Mouse (Mus musculus): Measurements from ENCODE around the gene Nt5c3b. TPM values are rescaled to one million over a fixed set of nuclear protein-coding genes. Genes with fewer than 3 reads are reported as not detected.
A peak's percentile ranks its signal among the peaks of the same experiment; 100 is the strongest.

Gene Nt5c3b
- polyA plus RNA-seq, 1 experiment from 2014 or later = 125 TPM

- no peaks in the 10 kb centered on the region for H3K4me1 ChIP-seq
- H3K27ac ChIP-seq = no peak overlapping the region
- H3K4me3 ChIP-seq = no peak overlapping the region
- WGBS = 94% methylated on average over 5 of the region's 5 CpGs
- no peaks in the 10 kb centered on the region for H3K27me3 ChIP-seq (ENCODE audit: poor library complexity, severe bottlenecking)
- peaks cover 73% of the 10 kb centered on the region for H3K36me3 ChIP-seq (replicated peaks)
- H3K9me3 ChIP-seq = no peaks in the 10 kb centered on the region
- DNase-seq (ENCODE audit: extremely low spot score, low spot score) = no peak
Measured at GRCm38 (mm10) chr11:100457711-100458110, 16.1 kb upstream of the Nt5c3b start.

DNA sequence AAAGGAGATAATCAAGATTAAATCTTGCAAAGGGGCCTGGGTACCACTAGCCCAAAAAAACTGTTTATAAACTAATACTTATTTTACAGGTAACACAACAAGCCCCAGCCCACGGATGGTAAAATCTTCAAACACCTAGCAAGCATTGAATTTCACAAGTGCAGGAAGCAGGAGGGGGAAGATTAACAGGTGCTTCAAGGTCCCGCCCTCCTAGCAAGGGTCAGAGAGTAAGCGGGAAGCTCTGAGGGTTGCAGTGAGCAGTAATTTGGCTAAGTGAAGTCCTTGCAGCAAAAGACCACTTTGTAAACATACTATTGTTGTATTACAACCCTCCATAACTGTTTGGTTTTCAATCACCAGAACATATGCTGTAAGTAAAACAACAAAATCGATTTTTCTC, 15.6 kb upstream of the Nt5c3b start:
- Histone ChIP-seq H3K4me1 (no peaks in the 10 kb centered on the region), H3K27me3 (ENCODE audit: poor library complexity, severe bottlenecking) (no peaks in the 10 kb centered on the region), H3K36me3 (replicated peaks) (peaks cover 70% of the 10 kb centered on the region), H3K27ac (no peak overlapping the region), H3K4me3 (no peak overlapping the region), H3K9me3 (peaks cover 2% of the 10 kb centered on the region; the same call in 1 of the 2 replicates)
- DNase-seq (ENCODE audit: extremely low spot score, low spot score) = no peak
- WGBS = 88% methylated on average over 4 of the region's 4 CpGs

DNA sequence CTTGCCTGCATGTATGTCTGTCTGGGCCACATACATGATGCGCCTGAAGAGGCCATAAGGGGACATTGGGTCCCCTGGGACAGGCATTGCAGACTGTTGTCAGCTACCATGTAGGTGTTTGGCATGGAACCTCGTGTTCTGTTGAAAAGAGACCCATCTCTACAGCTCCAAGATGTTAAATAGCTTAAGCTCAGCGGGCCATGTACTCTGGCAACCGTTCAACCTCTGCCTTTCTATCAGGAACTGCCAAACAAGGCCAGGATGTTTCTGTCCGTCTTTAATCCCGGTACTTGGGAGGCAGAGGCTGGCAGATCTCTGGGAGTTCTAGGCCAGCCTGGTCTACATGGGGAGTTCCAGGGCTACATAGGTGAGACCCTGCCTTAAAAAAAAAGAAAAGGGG, 1.0 kb upstream of the Nt5c3b start:
- 92% methylated on average over 6 of the region's 6 CpGs for WGBS
- H3K4me1 ChIP-seq = peaks cover 24% of the 10 kb centered on the region
- no peaks in the 10 kb centered on the region for H3K27me3 ChIP-seq (ENCODE audit: poor library complexity, severe bottlenecking)
- H3K36me3 ChIP-seq (replicated peaks) = peaks cover 17% of the 10 kb centered on the region
- no peaks in the 10 kb centered on the region for H3K9me3 ChIP-seq
- no peak overlapping the region for H3K27ac ChIP-seq
- no peak for DNase-seq (ENCODE audit: extremely low spot score, low spot score)
- no peak overlapping the region for H3K4me3 ChIP-seq

DNA sequence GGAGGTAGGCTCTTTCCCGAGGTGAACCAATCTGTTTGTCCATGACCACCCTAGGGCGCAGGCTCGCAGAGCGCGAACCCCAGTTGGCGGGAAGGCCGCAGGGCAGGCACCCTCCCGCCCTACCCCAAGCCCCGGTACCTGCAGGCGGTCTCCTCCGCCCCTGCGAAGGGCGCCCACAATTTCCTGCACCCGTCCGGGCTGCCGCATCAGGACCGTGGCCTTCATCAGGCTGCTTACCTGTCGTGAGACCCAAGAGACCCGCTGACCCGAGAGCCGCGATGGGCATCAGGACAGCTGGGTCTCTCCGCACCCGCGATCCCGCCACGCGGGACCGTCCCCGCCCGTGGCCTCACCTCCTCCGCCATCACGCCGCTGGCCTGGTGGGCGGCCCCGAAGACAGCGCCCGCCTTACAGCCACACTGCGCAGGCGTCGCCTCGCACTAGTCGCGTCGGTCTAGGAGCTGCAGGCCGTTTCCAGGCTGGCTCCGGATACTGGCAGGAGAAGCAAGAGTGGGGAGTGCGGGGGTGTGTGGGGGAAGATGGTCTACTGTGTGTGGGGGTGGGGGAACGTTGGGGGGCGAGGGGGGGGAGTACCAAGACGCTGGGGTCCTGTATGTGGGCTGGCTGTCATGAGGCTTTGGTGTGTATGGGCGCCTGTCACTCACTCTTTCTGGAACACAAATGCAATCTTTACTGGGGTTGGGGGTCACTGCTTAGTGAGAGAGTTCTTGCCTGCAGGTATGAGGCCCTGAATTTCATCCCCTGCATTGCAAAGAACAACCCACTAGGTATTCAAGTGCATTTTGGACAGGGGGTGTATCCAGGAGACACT, 701 bp downstream of the Nt5c3b start:
- H3K4me1 ChIP-seq = peaks cover 28% of the 10 kb centered on the region
- H3K27me3 ChIP-seq (ENCODE audit: poor library complexity, severe bottlenecking) = no peaks in the 10 kb centered on the region
- peak; percentile 72 for DNase-seq (ENCODE audit: extremely low spot score, low spot score)
- H3K4me3 ChIP-seq = peak overlapping the region; percentile 70
- peaks cover 34% of the 10 kb centered on the region for H3K36me3 ChIP-seq (replicated peaks)
- H3K9me3 ChIP-seq = no peaks in the 10 kb centered on the region
- peak overlapping the region; percentile 90 for H3K27ac ChIP-seq
- WGBS = 2% methylated on average over 52 of the region's 52 CpGs

DNA sequence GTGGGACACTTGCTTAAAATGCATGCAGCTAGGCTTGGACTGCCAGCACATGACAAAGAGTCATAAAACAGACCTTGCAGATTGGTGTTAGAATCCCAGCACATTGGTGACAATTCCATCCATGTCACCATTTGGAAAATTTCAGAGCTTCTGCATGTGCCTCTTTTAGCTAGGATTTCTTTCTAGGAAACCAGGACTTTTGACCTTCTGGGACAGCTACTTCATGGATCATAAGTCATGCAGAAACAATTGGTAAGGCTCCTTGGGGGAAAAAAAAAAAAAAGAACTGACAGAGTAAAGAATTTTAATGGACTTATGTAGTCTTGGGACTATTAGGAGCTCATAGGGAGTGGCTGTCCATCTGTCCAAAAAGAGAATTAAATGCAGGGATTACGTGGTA, 3.7 kb downstream of the Nt5c3b start:
- peaks cover 35% of the 10 kb centered on the region for H3K4me1 ChIP-seq
- 83% methylated on average over 1 of the region's 1 CpGs for WGBS

GRCm38 (mm10) chr11:100435678-100436246, 5.8 kb downstream of the Nt5c3b start:
- no peak for DNase-seq (ENCODE audit: extremely low spot score, low spot score)
- Histone ChIP-seq H3K9me3 (no peaks in the 10 kb centered on the region), H3K36me3 (replicated peaks) (peaks cover 79% of the 10 kb centered on the region)

More for the DNA sequence above, 3.7 kb downstream of the Nt5c3b start:
- H3K27ac ChIP-seq = no peak overlapping the region
- H3K36me3 ChIP-seq (replicated peaks) = peaks cover 59% of the 10 kb centered on the region
- no peaks in the 10 kb centered on the region for H3K9me3 ChIP-seq
- no peak overlapping the region for H3K4me3 ChIP-seq
- DNase-seq (ENCODE audit: extremely low spot score, low spot score) = no peak
- no peaks in the 10 kb centered on the region for H3K27me3 ChIP-seq (ENCODE audit: poor library complexity, severe bottlenecking)

DNA sequence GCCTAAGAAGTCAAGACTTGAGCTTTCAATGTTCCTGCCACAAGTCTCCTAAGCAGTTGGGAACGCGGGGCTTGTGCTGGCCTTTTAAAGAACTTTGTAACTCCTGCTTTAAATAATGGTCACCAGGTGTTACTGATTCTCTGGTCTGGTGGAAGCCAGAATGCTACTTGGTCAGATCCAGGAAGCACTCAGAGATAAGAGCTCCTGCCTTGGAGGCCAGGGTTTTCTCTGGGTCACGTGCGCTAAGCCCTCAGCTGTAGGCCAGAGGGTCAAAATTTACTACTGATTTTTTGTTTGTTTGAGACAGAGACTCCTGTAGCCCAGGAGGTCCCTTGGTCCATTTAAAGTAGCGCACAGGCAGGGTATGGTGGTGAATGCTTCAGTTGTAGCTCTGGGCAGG, 9.6 kb downstream of the Nt5c3b start:
- 93% methylated on average over 5 of the region's 5 CpGs for WGBS
- Histone ChIP-seq H3K27me3 (ENCODE audit: poor library complexity, severe bottlenecking) (no peaks in the 10 kb centered on the region), H3K4me1 (peaks cover 11% of the 10 kb centered on the region), H3K27ac (no peak overlapping the region), H3K9me3 (no peaks in the 10 kb centered on the region), H3K36me3 (replicated peaks) (peaks cover 80% of the 10 kb centered on the region), H3K4me3 (no peak overlapping the region)
- DNase-seq (ENCODE audit: extremely low spot score, low spot score) = no peak

More at GRCm38 (mm10) chr11:100435678-100436246, 5.8 kb downstream of the Nt5c3b start:
- no peak overlapping the region for H3K27ac ChIP-seq
- WGBS = 74% methylated on average over 9 of the region's 9 CpGs
- H3K4me3 ChIP-seq = no peak overlapping the region
- H3K27me3 ChIP-seq (ENCODE audit: poor library complexity, severe bottlenecking) = no peaks in the 10 kb centered on the region
- H3K4me1 ChIP-seq = peaks cover 24% of the 10 kb centered on the region

DNA sequence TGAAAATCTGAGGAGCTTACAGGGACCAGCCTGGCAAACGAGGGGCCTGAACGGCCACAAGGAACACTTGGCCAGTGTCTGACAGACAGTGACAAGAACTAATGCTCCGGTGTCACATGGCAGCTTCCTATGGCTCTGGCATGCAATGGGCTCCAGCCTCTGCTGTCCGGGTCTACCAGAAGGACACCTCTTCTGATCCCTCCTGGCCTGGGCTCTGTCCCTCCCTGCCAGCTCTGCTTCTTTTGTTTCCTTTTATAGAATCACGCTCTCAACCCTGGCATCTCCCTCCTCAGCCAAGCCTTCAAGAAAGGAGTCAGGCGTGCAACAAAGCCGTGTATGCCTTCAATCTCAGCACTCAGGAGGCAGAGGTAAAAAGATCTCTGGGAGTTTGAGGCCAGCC, 11.6 kb downstream of the Nt5c3b start:
- WGBS = 94% methylated on average over 7 of the region's 7 CpGs
- no peak overlapping the region for H3K4me3 ChIP-seq
- no peak for DNase-seq (ENCODE audit: extremely low spot score, low spot score)
- 0 out of 2 replicates have a peak, but pooled peaks cover 10% of the 10 kb centered on the region for H3K4me1 ChIP-seq
- no peaks in the 10 kb centered on the region for H3K9me3 ChIP-seq
- H3K27ac ChIP-seq = no peak overlapping the region
- no peaks in the 10 kb centered on the region for H3K27me3 ChIP-seq (ENCODE audit: poor library complexity, severe bottlenecking)
- H3K36me3 ChIP-seq (replicated peaks) = peaks cover 71% of the 10 kb centered on the region

DNA sequence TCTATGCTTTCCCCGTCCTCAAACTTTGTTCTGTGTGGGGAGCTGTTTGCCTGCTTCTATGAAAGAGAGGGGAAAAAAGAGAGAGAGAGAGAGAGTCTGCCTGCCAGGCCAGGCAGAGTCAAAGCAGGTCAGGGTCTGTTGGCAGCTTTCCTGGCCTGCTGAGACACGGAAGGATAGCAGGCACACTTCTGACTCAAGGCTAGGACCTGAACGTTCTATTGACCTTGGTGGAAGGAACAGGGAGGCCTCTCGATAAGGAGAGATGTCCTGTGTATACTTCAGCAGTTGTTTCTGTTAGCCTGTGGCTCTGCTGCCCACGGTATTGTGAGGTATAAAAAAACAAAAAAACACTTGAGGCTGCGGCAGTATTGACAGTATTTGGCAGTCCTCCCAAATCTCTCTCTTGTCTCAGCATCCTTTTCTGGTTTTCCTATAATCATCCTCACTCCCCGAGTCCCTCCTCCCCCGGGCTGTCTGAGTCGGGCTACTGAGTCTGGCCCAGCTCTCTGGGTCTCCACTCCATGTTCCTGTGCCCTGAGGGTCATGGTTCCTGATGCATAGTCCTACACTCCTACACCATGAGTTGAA, 12.9 kb downstream of the Nt5c3b start:
- peaks cover 72% of the 10 kb centered on the region for H3K36me3 ChIP-seq (replicated peaks)
- H3K27me3 ChIP-seq (ENCODE audit: poor library complexity, severe bottlenecking) = no peaks in the 10 kb centered on the region
- no peaks in the 10 kb centered on the region for H3K9me3 ChIP-seq
- 0 out of 2 replicates have a peak, but pooled peaks cover 10% of the 10 kb centered on the region for H3K4me1 ChIP-seq
- no peak overlapping the region for H3K27ac ChIP-seq
- WGBS = 89% methylated on average over 9 of the region's 9 CpGs
- H3K4me3 ChIP-seq = no peak overlapping the region
- no peak for DNase-seq (ENCODE audit: extremely low spot score, low spot score)

DNA sequence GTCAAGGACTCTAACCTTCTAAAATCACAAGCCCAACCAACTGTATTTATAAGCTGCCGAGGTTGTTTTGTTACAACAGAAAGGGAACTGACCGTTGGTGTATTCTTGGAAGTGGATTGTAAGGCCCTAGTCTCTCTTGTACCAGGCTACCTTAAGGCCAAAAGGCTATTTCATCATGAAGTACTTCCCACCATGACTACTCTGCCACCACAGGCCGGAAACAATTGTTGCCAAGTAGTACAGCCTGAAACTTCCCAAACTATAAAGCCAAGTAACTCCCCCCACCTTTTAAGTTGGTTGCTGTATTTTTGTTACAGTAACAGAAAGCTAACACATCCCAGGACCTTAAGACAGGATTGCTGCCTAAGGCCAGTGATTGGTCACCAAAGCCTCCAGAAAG, 14.8 kb downstream of the Nt5c3b start:
- peaks cover 71% of the 10 kb centered on the region for H3K36me3 ChIP-seq (replicated peaks)
- DNase-seq (ENCODE audit: extremely low spot score, low spot score) = no peak
- WGBS = 88% methylated on average over 3 of the region's 3 CpGs

GRCm38 (mm10) chr11:100425851-100426250, 15.8 kb downstream of the Nt5c3b start:
- 41% methylated on average over 7 of the region's 7 CpGs for WGBS
- no peaks in the 10 kb centered on the region for H3K9me3 ChIP-seq
- no peak overlapping the region for H3K27ac ChIP-seq

More for the DNA sequence above, 14.8 kb downstream of the Nt5c3b start:
- H3K27me3 ChIP-seq (ENCODE audit: poor library complexity, severe bottlenecking) = no peaks in the 10 kb centered on the region
- no peak overlapping the region for H3K27ac ChIP-seq
- H3K4me3 ChIP-seq = no peak overlapping the region
- no peaks in the 10 kb centered on the region for H3K9me3 ChIP-seq
- peaks cover 10% of the 10 kb centered on the region; the same call in 1 of the 2 replicates for H3K4me1 ChIP-seq

GRCm38 (mm10) chr11:100423836-100424235, 17.8 kb downstream of the Nt5c3b start:
- no peak overlapping the region for H3K27ac ChIP-seq
- H3K4me1 ChIP-seq = peaks cover 18% of the 10 kb centered on the region; the same call in 1 of the 2 replicates
- no peak for DNase-seq (ENCODE audit: extremely low spot score, low spot score)
- H3K9me3 ChIP-seq = no peaks in the 10 kb centered on the region
- H3K27me3 ChIP-seq (ENCODE audit: poor library complexity, severe bottlenecking) = no peaks in the 10 kb centered on the region
- H3K36me3 ChIP-seq (replicated peaks) = peaks cover 58% of the 10 kb centered on the region
- 89% methylated on average over 7 of the region's 7 CpGs for WGBS
- no peak overlapping the region for H3K4me3 ChIP-seq

More at GRCm38 (mm10) chr11:100425851-100426250, 15.8 kb downstream of the Nt5c3b start:
- peak; percentile 42 for DNase-seq (ENCODE audit: extremely low spot score, low spot score)
- Histone ChIP-seq H3K4me1 (peaks cover 18% of the 10 kb centered on the region; the same call in 1 of the 2 replicates), H3K4me3 (no peak overlapping the region), H3K36me3 (replicated peaks) (peaks cover 69% of the 10 kb centered on the region), H3K27me3 (ENCODE audit: poor library complexity, severe bottlenecking) (no peaks in the 10 kb centered on the region)

DNA sequence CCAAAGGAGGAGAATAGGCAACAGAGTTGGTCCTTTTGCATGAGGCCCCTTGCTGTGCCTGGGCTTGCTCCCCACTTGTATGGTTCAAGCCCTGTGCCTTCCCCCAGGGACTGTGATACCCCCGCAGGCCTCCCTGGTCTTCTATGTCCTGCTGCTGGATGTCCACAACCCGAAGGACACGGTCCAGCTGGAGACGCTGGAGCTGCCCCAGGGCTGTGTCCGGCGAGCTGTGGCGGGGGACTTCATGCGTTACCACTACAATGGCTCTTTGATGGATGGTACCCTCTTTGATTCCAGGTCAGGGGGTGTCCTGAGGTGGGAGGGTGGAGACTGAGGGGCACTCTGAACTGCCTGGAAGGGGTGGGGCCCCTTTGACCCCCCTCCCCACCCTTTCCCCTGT, 20.1 kb downstream of the Nt5c3b start:
- Histone ChIP-seq H3K9me3 (no peaks in the 10 kb centered on the region), H3K4me3 (no peak overlapping the region), H3K27me3 (ENCODE audit: poor library complexity, severe bottlenecking) (peaks cover 8% of the 10 kb centered on the region), H3K27ac (no peak overlapping the region), H3K4me1 (peaks cover 19% of the 10 kb centered on the region), H3K36me3 (replicated peaks) (peaks cover 53% of the 10 kb centered on the region)
- 70% methylated on average over 8 of the region's 8 CpGs for WGBS
- no peak for DNase-seq (ENCODE audit: extremely low spot score, low spot score)

Measured in forebrain, embryonic 10.5 days (tissue).